Mouse (Mus musculus) liver, embryonic 16.5 days (tissue): Measurements from ENCODE around the gene Natd1. TPM values are rescaled to one million over a fixed set of nuclear protein-coding genes. Genes with fewer than 3 reads are reported as not detected.

Experiments
- polyA plus RNA-seq: library from polyadenylated mRNA; unstranded; fragments of >200 nt; fragmentation: Nextera tagmentation; extraction: Ambion mirVana; gene quantifications from 2 replicates; pipeline ENCODE4 v1.2.1, GENCODE M21; 2015

Gene Natd1
- polyA plus RNA-seq, 1 experiment from 2014 or later, result 14.3 TPM

Other genes starting within 250 kb of the Natd1 start
- 14.5 and 14.7 TPM in 2 replicates for gene Llgl1, start 215.0 kb downstream of the Natd1 start, polyA plus RNA-seq
- gene Flii, start 187.5 kb downstream of the Natd1 start, polyA plus RNA-seq, result 28.0 and 29.7 TPM in 2 replicates
- gene Mief2, start 186.4 kb downstream of the Natd1 start, polyA plus RNA-seq, result 2.2 and 2.3 TPM in 2 replicates
- gene Top3a, start 137.4 kb downstream of the Natd1 start, polyA plus RNA-seq, result 5.5 and 6.2 TPM in 2 replicates
- gene Smcr8, start 137.2 kb downstream of the Natd1 start, polyA plus RNA-seq, result 3.3 and 3.6 TPM in 2 replicates
- 56.9 and 62.6 TPM in 2 replicates for gene Shmt1, start 103.0 kb downstream of the Natd1 start, polyA plus RNA-seq
- 18.1 and 21.2 TPM in 2 replicates for gene Dhrs7b, start 84.1 kb downstream of the Natd1 start, polyA plus RNA-seq
- 23.2 and 23.4 TPM in 2 replicates for gene Tmem11, start 35.5 kb downstream of the Natd1 start, polyA plus RNA-seq
- gene Map2k3, start 17.3 kb upstream of the Natd1 start, polyA plus RNA-seq, result 121 and 134 TPM in 2 replicates
- gene Kcnj12, start 107.8 kb upstream of the Natd1 start, polyA plus RNA-seq, result 0.04 TPM in 1 of 2 replicates, not detected in the other
- gene Tnfrsf13b, start 212.0 kb upstream of the Natd1 start, polyA plus RNA-seq, result 4.0 and 4.8 TPM in 2 replicates